Mouse (Mus musculus) forebrain, embryonic 15.5 days (tissue): ENCODE results near the gene Zfp503. TPM values are rescaled to one million over a fixed set of nuclear protein-coding genes. Genes with fewer than 3 reads are reported as not detected.
A peak's percentile ranks its signal among the peaks of the same experiment; 100 is the strongest.

ENCODE experiments used
- ATAC-seq: fragments of 200-750 bp; cut with Nextera tagmentation; replicated peaks from 2 replicates; pipeline ENCODE4 v1.8.0; 2017; ENCODE audit warnings: mild to moderate bottlenecking, moderate TSS enrichment, moderate library complexity
- H3K27ac ChIP-seq: fragments of 300-500 bp; sonication (generic); replicated peaks from 2 replicates; pipeline ENCODE4 v1.5.1; 2015; ENCODE audit warnings: mild to moderate bottlenecking, inconsistent platforms
- H3K27me3 ChIP-seq: fragments of 300-500 bp; sonication (generic); 2 replicates; pipeline ENCODE4 v1.6.1; 2015; ENCODE audit warnings: inconsistent platforms
- H3K36me3 ChIP-seq: fragments of 300-500 bp; sonication (generic); 2 replicates; pipeline ENCODE4 v1.6.1; 2015; ENCODE audit warnings: mild to moderate bottlenecking, inconsistent platforms
- H3K4me1 ChIP-seq: fragments of 300-500 bp; sonication (generic); 2 replicates; pipeline ENCODE4 v1.6.1; 2015; ENCODE audit warnings: inconsistent platforms
- H3K4me2 ChIP-seq: fragments of 300-500 bp; sonication (generic); replicated peaks from 2 replicates; pipeline ENCODE4 v1.6.1; 2015; ENCODE audit warnings: mild to moderate bottlenecking, inconsistent platforms
- H3K4me3 ChIP-seq: fragments of 300-500 bp; sonication (generic); 2 replicates; pipeline ENCODE4 v1.5.1; 2015; ENCODE audit warnings: mild to moderate bottlenecking, inconsistent platforms
- H3K9ac ChIP-seq: fragments of 300-500 bp; sonication (generic); replicated peaks from 2 replicates; pipeline ENCODE4 v1.6.1; 2015; ENCODE audit warnings: mild to moderate bottlenecking, inconsistent platforms
- H3K9me3 ChIP-seq: fragments of 300-500 bp; sonication (generic); 2 replicates; pipeline ENCODE4 v1.6.1; 2016; ENCODE audit warnings: inconsistent platforms
- WGBS: fragments of 180-500 bp; shearing (Covaris S2); methylation state at CpG from one replicate; pipeline ENCODE4 v1.1.7; 2015; ENCODE audit warnings: mixed read lengths; 5-methylcytosine and 5-hydroxymethylcytosine counted together
- polyA plus RNA-seq: library from polyadenylated mRNA; unstranded; fragments of >200 nt; fragmentation: Nextera tagmentation; extraction: Ambion mirVana; gene quantifications from 2 replicates; pipeline ENCODE4 v1.2.1, GENCODE M21; 2015

The Zfp503 gene
- polyA plus RNA-seq, 1 experiment from 2014 or later = 7.4 TPM

GRCm38 (mm10) chr14:21983950-21984730 lies 5.3 kb downstream of the Zfp503 start:
- 8% methylated on average over 18 of the region's 18 CpGs for WGBS
- no peaks in the 10 kb centered on the region for H3K36me3 ChIP-seq
- H3K4me2 ChIP-seq = peak overlapping the region; percentile 87
- H3K27ac ChIP-seq = peak overlapping the region; percentile 89; the same call in 1 of the 2 replicates
- H3K4me1 ChIP-seq = peaks cover 62% of the 10 kb centered on the region
- peaks cover 63% of the 10 kb centered on the region for H3K27me3 ChIP-seq
- no peak overlapping the region for H3K9ac ChIP-seq
- no peaks in the 10 kb centered on the region for H3K9me3 ChIP-seq
- no peak for ATAC-seq
- H3K4me3 ChIP-seq = peak overlapping the region; percentile 58

- Histone ChIP-seq H3K4me3 (peak overlapping the region; percentile 28), H3K9ac (peak overlapping the region; percentile 20), H3K27me3 (peaks cover 56% of the 10 kb centered on the region), H3K4me2 (peak overlapping the region; percentile 39), H3K9me3 (no peaks in the 10 kb centered on the region), H3K27ac (peak overlapping the region; percentile 53), H3K4me1 (peaks cover 55% of the 10 kb centered on the region), H3K36me3 (no peaks in the 10 kb centered on the region)
- ATAC-seq = no peak
- 1% methylated on average over 22 of the region's 22 CpGs for WGBS
Measured at GRCm38 (mm10) chr14:21983311-21983949, 6.0 kb downstream of the Zfp503 start.

- Histone ChIP-seq H3K27ac (peak overlapping the region; percentile 53), H3K27me3 (peaks cover 56% of the 10 kb centered on the region), H3K4me1 (peaks cover 50% of the 10 kb centered on the region), H3K9me3 (no peaks in the 10 kb centered on the region), H3K4me2 (peak overlapping the region; percentile 39), H3K9ac (peak overlapping the region; percentile 20), H3K4me3 (peak overlapping the region; percentile 28), H3K36me3 (no peaks in the 10 kb centered on the region)
- WGBS = 5% methylated on average over 38 of the region's 38 CpGs
- ATAC-seq = no peak
Measured at GRCm38 (mm10) chr14:21982592-21983310, 6.7 kb downstream of the Zfp503 start.

GRCm38 (mm10) chr14:21982096-21982591 lies 7.3 kb downstream of the Zfp503 start:
- Histone ChIP-seq H3K27me3 (peaks cover 53% of the 10 kb centered on the region), H3K4me2 (peak overlapping the region; percentile 39), H3K36me3 (no peaks in the 10 kb centered on the region), H3K9me3 (no peaks in the 10 kb centered on the region), H3K27ac (peak overlapping the region; percentile 45; the same call in 1 of the 2 replicates), H3K4me3 (peak overlapping the region; percentile 28), H3K4me1 (peaks cover 48% of the 10 kb centered on the region), H3K9ac (0 out of 2 replicates have a peak overlapping the region, but pooled peaks have one; percentile 20)
- 22% methylated on average over 14 of the region's 14 CpGs for WGBS
- no peak for ATAC-seq

GRCm38 (mm10) chr14:21981462-21981861 lies 7.9 kb downstream of the Zfp503 start:
- Histone ChIP-seq H3K4me1 (peaks cover 41% of the 10 kb centered on the region), H3K9ac (no peak overlapping the region), H3K36me3 (no peaks in the 10 kb centered on the region), H3K4me3 (peak overlapping the region; percentile 16), H3K27me3 (peaks cover 50% of the 10 kb centered on the region), H3K9me3 (no peaks in the 10 kb centered on the region), H3K27ac (no peak overlapping the region), H3K4me2 (peak overlapping the region; percentile 34)
- peak; percentile 42; the same call in 1 of the 2 replicates for ATAC-seq
- WGBS = 0% methylated on average over 22 of the region's 22 CpGs

- Histone ChIP-seq H3K4me2 (no peak overlapping the region), H3K27me3 (0 out of 2 replicates have a peak, but pooled peaks cover 3% of the 10 kb centered on the region), H3K4me1 (peaks cover 6% of the 10 kb centered on the region; the same call in 1 of the 2 replicates), H3K27ac (no peak overlapping the region), H3K9ac (no peak overlapping the region), H3K4me3 (no peak overlapping the region), H3K36me3 (no peaks in the 10 kb centered on the region), H3K9me3 (no peaks in the 10 kb centered on the region)
- no peak for ATAC-seq
- 14% methylated on average over 4 of the region's 4 CpGs for WGBS
Measured at GRCm38 (mm10) chr14:21968978-21969377, 20.4 kb downstream of the Zfp503 start.

- peaks cover 6% of the 10 kb centered on the region; the same call in 1 of the 2 replicates for H3K4me1 ChIP-seq
- H3K4me3 ChIP-seq = no peak overlapping the region
- 0 out of 2 replicates have a peak, but pooled peaks cover 3% of the 10 kb centered on the region for H3K27me3 ChIP-seq
- no peak overlapping the region for H3K27ac ChIP-seq
- no peaks in the 10 kb centered on the region for H3K9me3 ChIP-seq
- no peaks in the 10 kb centered on the region for H3K36me3 ChIP-seq
- ATAC-seq = no peak
- no peak overlapping the region for H3K9ac ChIP-seq
- 24% methylated on average over 12 of the region's 12 CpGs for WGBS
- H3K4me2 ChIP-seq = no peak overlapping the region
Measured at GRCm38 (mm10) chr14:21967375-21968010, 21.9 kb downstream of the Zfp503 start.

- no peak overlapping the region for H3K27ac ChIP-seq
- ATAC-seq = no peak
- no peak overlapping the region for H3K4me2 ChIP-seq
- 0 out of 2 replicates have a peak, but pooled peaks cover 3% of the 10 kb centered on the region for H3K27me3 ChIP-seq
- no peaks in the 10 kb centered on the region for H3K36me3 ChIP-seq
- H3K9me3 ChIP-seq = no peaks in the 10 kb centered on the region
- WGBS = 39% methylated on average over 4 of the region's 5 CpGs
- peaks cover 6% of the 10 kb centered on the region; the same call in 1 of the 2 replicates for H3K4me1 ChIP-seq
- no peak overlapping the region for H3K4me3 ChIP-seq
- no peak overlapping the region for H3K9ac ChIP-seq
Measured at GRCm38 (mm10) chr14:21966276-21966675, 23.1 kb downstream of the Zfp503 start.

- H3K4me2 ChIP-seq = no peak overlapping the region
- H3K27ac ChIP-seq = no peak overlapping the region
- no peak for ATAC-seq
- no peaks in the 10 kb centered on the region for H3K9me3 ChIP-seq
- H3K4me3 ChIP-seq = no peak overlapping the region
- WGBS = 68% methylated on average over 22 of the region's 22 CpGs
- H3K27me3 ChIP-seq = 0 out of 2 replicates have a peak, but pooled peaks cover 3% of the 10 kb centered on the region
- no peaks in the 10 kb centered on the region for H3K36me3 ChIP-seq
- H3K9ac ChIP-seq = no peak overlapping the region
- peaks cover 4% of the 10 kb centered on the region; the same call in 1 of the 2 replicates for H3K4me1 ChIP-seq
Measured at GRCm38 (mm10) chr14:21962381-21963050, 26.9 kb downstream of the Zfp503 start.

GRCm38 (mm10) chr14:21959243-21959642 lies 30.2 kb downstream of the Zfp503 start:
- H3K9me3 ChIP-seq = no peaks in the 10 kb centered on the region
- 64% methylated on average over 8 of the region's 8 CpGs for WGBS
- no peaks in the 10 kb centered on the region for H3K4me1 ChIP-seq
- no peak overlapping the region for H3K4me2 ChIP-seq
- no peaks in the 10 kb centered on the region for H3K27me3 ChIP-seq
- ATAC-seq = no peak
- H3K9ac ChIP-seq = no peak overlapping the region
- no peak overlapping the region for H3K27ac ChIP-seq
- no peak overlapping the region for H3K4me3 ChIP-seq
- no peaks in the 10 kb centered on the region for H3K36me3 ChIP-seq

- H3K27me3 ChIP-seq = no peaks in the 10 kb centered on the region
- 90% methylated on average over 5 of the region's 5 CpGs for whole genome bisulfite sequencing
- no peaks in the 10 kb centered on the region for H3K36me3 ChIP-seq
- ATAC-seq = no peak
- no peaks in the 10 kb centered on the region for H3K4me1 ChIP-seq
- H3K9me3 ChIP-seq = no peaks in the 10 kb centered on the region
- H3K27ac ChIP-seq = no peak overlapping the region
- H3K9ac ChIP-seq = no peak overlapping the region
- no peak overlapping the region for H3K4me2 ChIP-seq
- H3K4me3 ChIP-seq = no peak overlapping the region
Measured at GRCm38 (mm10) chr14:21958643-21959042, 30.8 kb downstream of the Zfp503 start.
